Mouse (Mus musculus) heart, embryonic 14.5 days (tissue): ENCODE measurements at regions not wholly inside any gene's neighbourhood (a gene's known extent, or its start where the extent isn't known, plus 50 kb on each side); places are given as distances from the start of the nearest gene placed in this dataset.

Experiments
- ATAC-seq: fragments of 200-750 bp; cut with Nextera tagmentation; 2 replicates; pipeline ENCODE4 v1.8.0; 2017; ENCODE audit warnings: low read depth, moderate TSS enrichment; ENCODE audit not compliant: insufficient number of reproducible peaks, insufficient read depth, low FRiP score
- H3K27ac ChIP-seq, 2 experiments: fragments of 200-500 bp in 1 of 2; fragments of 300-500 bp in 1 of 2; sonication (generic) in 1 of 2; replicated peaks in 1 of 2; 2 replicates each; pipeline ENCODE4 v1.5.1; 2012 to 2014; ENCODE audit warnings: low read depth in 2 of 2, low read length in 2 of 2, control low read depth in 1 of 2, mild to moderate bottlenecking in 1 of 2, mixed read lengths in 1 of 2; ENCODE audit not compliant: control insufficient read depth in 1 of 2, insufficient read depth in 1 of 2
- H3K27me3 ChIP-seq: fragments of 300-500 bp; sonication (generic); 2 replicates; pipeline ENCODE4 v1.6.1; 2014; ENCODE audit warnings: mild to moderate bottlenecking, low read length, control low read depth; ENCODE audit not compliant: control insufficient read depth, insufficient read depth
- H3K36me3 ChIP-seq: fragments of 300-500 bp; sonication (generic); 2 replicates; pipeline ENCODE4 v1.6.1; 2014; ENCODE audit warnings: mild to moderate bottlenecking, control low read depth, low read length, mixed read lengths; ENCODE audit not compliant: control insufficient read depth, insufficient read depth
- H3K4me1 ChIP-seq, 2 experiments: fragments of 200-500 bp in 1 of 2; fragments of 300-500 bp in 1 of 2; sonication (generic) in 1 of 2; 2 replicates each; pipeline ENCODE4 v1.6.1; 2012 to 2014; ENCODE audit warnings: low read length in 2 of 2, control low read depth in 1 of 2, mixed read lengths in 1 of 2; ENCODE audit not compliant: control insufficient read depth in 2 of 2, insufficient read depth in 2 of 2
- H3K4me2 ChIP-seq: fragments of 300-500 bp; sonication (generic); 2 replicates; pipeline ENCODE4 v1.6.1; 2014; ENCODE audit warnings: mild to moderate bottlenecking, low read length
- H3K4me3 ChIP-seq, 2 experiments: fragments of 200-500 bp in 1 of 2; fragments of 300-500 bp in 1 of 2; sonication (generic) in 1 of 2; 2 replicates each; pipeline ENCODE4 v1.5.1; 2012 to 2014; ENCODE audit warnings: low read length in 2 of 2, mild to moderate bottlenecking in 2 of 2, control low read depth in 1 of 2, low read depth in 1 of 2, moderate library complexity in 1 of 2; ENCODE audit not compliant: control insufficient read depth in 1 of 2, insufficient read depth in 1 of 2
- H3K9ac ChIP-seq: fragments of 300-500 bp; sonication (generic); 2 replicates; pipeline ENCODE4 v1.6.1; 2014; ENCODE audit warnings: mild to moderate bottlenecking, low read length
- H3K9me3 ChIP-seq: fragments of 300-500 bp; sonication (generic); 2 replicates; pipeline ENCODE4 v1.6.1; 2016; ENCODE audit warnings: low read length, control low read depth; ENCODE audit not compliant: control insufficient read depth
- WGBS: fragments of 180-500 bp; shearing (Covaris S2); extraction: QIAGEN DNeasy Blood & Tissue Kit; methylation state at CpG from one replicate; pipeline ENCODE4 v1.1.7; 2014; 5-methylcytosine and 5-hydroxymethylcytosine counted together

DNA sequence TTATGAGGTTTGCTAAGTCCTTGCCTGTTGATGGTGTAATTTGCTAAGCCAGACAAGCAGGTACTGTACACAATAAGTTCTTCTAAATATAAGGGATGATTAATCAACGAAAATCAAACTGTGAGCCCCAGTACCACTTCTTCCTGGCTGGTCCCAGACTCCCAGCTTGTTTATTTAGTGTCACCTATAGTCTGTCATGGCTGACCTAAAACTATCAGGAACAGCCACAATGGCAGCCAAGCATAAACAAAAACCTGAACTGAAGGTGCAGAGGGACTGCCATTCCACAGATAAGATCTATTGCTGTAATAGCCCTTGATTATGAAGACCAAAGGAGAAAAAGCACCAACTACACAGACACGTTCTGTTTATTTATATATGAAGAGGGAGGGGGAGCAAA, 180.9 kb upstream of the Dph6 start:
- no peak overlapping the region for H3K4me2 ChIP-seq
- H3K9ac ChIP-seq: no peak overlapping the region
- H3K27me3 ChIP-seq: no peaks in the 10 kb centered on the region
- H3K9me3 ChIP-seq: no peaks in the 10 kb centered on the region
- 29% methylated on average over 2 of the region's 2 CpGs for WGBS
- H3K27ac ChIP-seq: no peak overlapping the region
- ATAC-seq: no peak
- no peaks in the 10 kb centered on the region for H3K36me3 ChIP-seq
- no peak overlapping the region for H3K4me3 ChIP-seq
- peaks cover 0 to 6% of the 10 kb centered on the region in 2 experiments; a peak in 2 of 4 replicates for H3K4me1 ChIP-seq

GRCm38 (mm10) chr2:114843696-114844388, 189.1 kb upstream of the Dph6 start:
- H3K36me3 ChIP-seq: no peaks in the 10 kb centered on the region

DNA sequence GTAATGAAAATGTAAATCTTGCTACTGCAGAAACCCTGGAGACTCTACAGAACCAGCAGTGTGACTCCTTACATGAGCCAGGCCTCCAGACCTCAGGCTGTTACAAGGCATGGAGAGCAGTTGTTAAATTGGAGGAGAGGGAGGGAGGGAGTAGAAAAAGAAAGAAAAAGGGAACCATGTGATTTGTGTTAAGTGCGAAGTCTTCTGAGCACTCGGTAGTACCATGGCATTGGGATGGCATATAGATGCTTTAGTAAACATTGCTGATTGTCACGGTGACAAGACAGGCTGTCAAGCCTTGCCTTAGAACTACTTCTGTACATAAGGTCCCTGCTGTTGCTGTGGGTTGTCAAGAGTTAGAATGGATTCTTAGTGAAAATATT, 189.6 kb upstream of the Dph6 start:
- no peak for ATAC-seq
- Histone ChIP-seq H3K27me3 (no peaks in the 10 kb centered on the region), H3K27ac (no peak overlapping the region), H3K9ac (no peak overlapping the region), H3K4me1 (no peaks in the 10 kb centered on the region), H3K9me3 (no peaks in the 10 kb centered on the region), H3K4me2 (no peak overlapping the region), H3K36me3 (no peaks in the 10 kb centered on the region), H3K4me3 (no peak overlapping the region)
- WGBS: 77% methylated on average over 3 of the region's 3 CpGs

More at GRCm38 (mm10) chr2:114843696-114844388, 189.1 kb upstream of the Dph6 start:
- no peaks in the 10 kb centered on the region for H3K9me3 ChIP-seq
- ATAC-seq: no peak
- H3K4me2 ChIP-seq: no peak overlapping the region
- no peak overlapping the region for H3K9ac ChIP-seq
- WGBS: 77% methylated on average over 9 of the region's 9 CpGs
- no peaks in the 10 kb centered on the region for H3K4me1 ChIP-seq
- H3K27me3 ChIP-seq: no peaks in the 10 kb centered on the region
- H3K27ac ChIP-seq: no peak overlapping the region
- H3K4me3 ChIP-seq: no peak overlapping the region

GRCm38 (mm10) chr2:114848439-114848838, 193.7 kb upstream of the Dph6 start:
- ATAC-seq: no peak

GRCm38 (mm10) chr2:114848914-114849313, 194.2 kb upstream of the Dph6 start:
- 86% methylated on average over 2 of the region's 2 CpGs for WGBS

More at GRCm38 (mm10) chr2:114848439-114848838, 193.7 kb upstream of the Dph6 start:
- WGBS: 75% methylated on average over 5 of the region's 5 CpGs
- no peak overlapping the region for H3K9ac ChIP-seq
- H3K9me3 ChIP-seq: no peaks in the 10 kb centered on the region
- no peak overlapping the region for H3K4me2 ChIP-seq
- H3K27me3 ChIP-seq: no peaks in the 10 kb centered on the region
- H3K27ac ChIP-seq: no peak overlapping the region
- no peaks in the 10 kb centered on the region for H3K36me3 ChIP-seq
- H3K4me3 ChIP-seq: no peak overlapping the region
- H3K4me1 ChIP-seq: no peaks in the 10 kb centered on the region

GRCm38 (mm10) chr2:114853715-114854530, 199.2 kb upstream of the Dph6 start:
- 43% methylated on average over 13 of the region's 13 CpGs for WGBS
- no peaks in the 10 kb centered on the region for H3K9me3 ChIP-seq
- no peak for ATAC-seq
- H3K27ac ChIP-seq: no peak overlapping the region
- no peaks in the 10 kb centered on the region for H3K27me3 ChIP-seq
- H3K36me3 ChIP-seq: no peaks in the 10 kb centered on the region
- H3K9ac ChIP-seq: no peak overlapping the region
- H3K4me2 ChIP-seq: peak overlapping the region; percentile 28; the same call in 1 of the 2 replicates
- no peaks in the 10 kb centered on the region for H3K4me1 ChIP-seq
- H3K4me3 ChIP-seq: no peak overlapping the region

More at GRCm38 (mm10) chr2:114848914-114849313, 194.2 kb upstream of the Dph6 start:
- H3K4me3 ChIP-seq: no peak overlapping the region
- no peak for ATAC-seq
- no peak overlapping the region for H3K9ac ChIP-seq
- no peaks in the 10 kb centered on the region for H3K9me3 ChIP-seq
- H3K4me1 ChIP-seq: no peaks in the 10 kb centered on the region
- H3K4me2 ChIP-seq: no peak overlapping the region
- H3K27me3 ChIP-seq: no peaks in the 10 kb centered on the region
- H3K36me3 ChIP-seq: no peaks in the 10 kb centered on the region
- H3K27ac ChIP-seq: no peak overlapping the region

DNA sequence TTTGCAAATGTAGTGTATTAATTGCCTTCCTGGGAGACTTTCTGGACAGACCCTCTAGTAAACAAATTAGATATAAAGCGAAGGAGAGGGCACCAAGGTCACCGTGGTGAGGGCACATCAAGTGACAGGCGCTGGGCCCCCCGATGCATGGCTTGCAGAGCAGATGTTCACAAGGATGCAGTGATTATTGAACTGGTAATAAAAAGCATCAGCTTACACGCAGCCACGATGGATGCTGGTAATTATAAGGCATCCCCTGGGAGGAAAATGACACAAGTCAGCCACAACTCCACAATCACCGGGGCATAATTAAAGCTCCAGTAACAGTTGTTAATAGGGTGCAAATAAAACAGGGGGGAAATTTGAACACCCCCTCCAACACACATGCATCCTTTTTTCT, 217.5 kb upstream of the Dph6 start:
- H3K27me3 ChIP-seq: no peaks in the 10 kb centered on the region
- no peaks in the 10 kb centered on the region for H3K4me1 ChIP-seq
- no peak overlapping the region for H3K27ac ChIP-seq
- no peak overlapping the region for H3K4me3 ChIP-seq
- ATAC-seq: no peak
- no peaks in the 10 kb centered on the region for H3K36me3 ChIP-seq
- WGBS: 78% methylated on average over 7 of the region's 7 CpGs
- no peak overlapping the region for H3K9ac ChIP-seq
- no peak overlapping the region for H3K4me2 ChIP-seq
- no peaks in the 10 kb centered on the region for H3K9me3 ChIP-seq
